In the genomic region with DNA sequence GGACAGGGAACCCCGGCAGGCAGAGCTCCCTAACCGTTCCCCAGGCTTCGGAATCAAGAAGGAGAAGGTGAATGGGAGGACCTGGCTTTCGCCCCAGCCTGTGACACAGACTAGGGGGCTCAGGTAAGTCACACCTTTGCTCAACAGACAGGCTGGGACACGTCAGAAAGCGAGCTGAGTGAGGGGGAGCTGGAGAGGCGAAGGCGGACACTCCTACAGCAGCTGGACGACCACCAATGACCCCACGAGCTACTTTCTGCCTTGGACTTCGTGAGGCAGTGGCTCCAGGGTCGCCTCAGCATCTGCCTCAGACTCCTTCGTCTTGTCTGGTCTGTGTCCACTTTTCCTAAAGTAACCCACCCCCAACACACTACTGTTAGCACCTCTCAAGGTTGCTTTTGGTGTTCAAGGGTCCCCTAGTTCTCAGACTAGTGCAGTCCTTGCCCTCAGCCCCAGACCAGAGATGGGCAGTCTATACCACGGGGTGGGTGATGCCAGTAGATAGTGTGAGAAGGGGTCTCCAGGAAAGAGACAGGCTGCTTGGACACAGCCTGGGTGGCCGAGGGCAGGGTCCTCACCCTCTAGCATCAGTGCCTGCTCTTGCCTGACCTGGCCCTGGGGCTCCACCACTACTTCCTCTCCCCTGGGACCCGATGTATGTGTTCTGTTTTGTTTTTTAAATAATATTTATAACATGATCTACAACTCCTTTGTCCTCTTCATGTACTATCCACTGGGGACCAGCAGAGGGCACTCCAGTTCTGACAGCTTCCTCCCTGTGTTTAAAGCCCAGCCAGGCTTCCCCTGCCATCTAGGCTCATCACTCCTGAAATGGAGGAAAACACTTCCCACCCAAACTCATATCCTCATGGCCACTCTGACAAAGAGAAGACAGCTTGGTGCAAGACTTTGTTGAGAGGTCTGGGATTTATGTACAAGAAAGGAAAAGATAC, we compare ENCODE assay signal across 7 mouse cellular contexts. TPM values are rescaled to one million over a fixed set of nuclear protein-coding genes. Genes with fewer than 3 reads are reported as not detected.
DNase-seq lines count a peak whose midpoint lies in the region; ATAC-seq and TF ChIP-seq lines count a peak whose summit lies in the region.

No protein-coding gene starts in this region.

- peaks cover 7% of the 10 kb centered on the region; the same call in 1 of the 2 replicates for H3K4me1 ChIP-seq in intestine, embryonic 16.5 days (ENCODE audit: control insufficient read depth, insufficient read depth, low read length)
- H3K4me1 ChIP-seq in midbrain, embryonic 15.5 days = no peaks in the 10 kb centered on the region; the same call in 1 of the 2 replicates
- no peaks in the 10 kb centered on the region for H3K4me1 ChIP-seq in spleen, adult 2 months (ENCODE audit: control insufficient read depth, insufficient read depth, insufficient read length)

- H3K27me3 ChIP-seq in intestine, embryonic 16.5 days (replicated peaks; ENCODE audit: control insufficient read depth, insufficient read depth, low read length) = no peaks in the 10 kb centered on the region
- no peaks in the 10 kb centered on the region for H3K27me3 ChIP-seq in midbrain, embryonic 15.5 days (replicated peaks)
- no peaks in the 10 kb centered on the region for H3K27me3 ChIP-seq in spleen, adult 2 months (ENCODE audit: control insufficient read depth, insufficient read depth, low read length)

- peak; percentile 61 for ATAC-seq in granulocyte monocyte progenitor cell, adult 5-6 weeks (replicated peaks; ENCODE audit: poor library complexity, severe bottlenecking)
- peak; percentile 36 for ATAC-seq in intestine, embryonic 16.5 days
- peak; percentile 57 for ATAC-seq in midbrain, embryonic 15.5 days (replicated peaks)

- WGBS in intestine, embryonic 16.5 days = 75% methylated on average over 16 of the region's 16 CpGs
- WGBS in midbrain, embryonic 15.5 days = 81% methylated on average over 16 of the region's 16 CpGs
- 78% methylated on average over 16 of the region's 16 CpGs for WGBS in spleen, adult 2 months

- peak; percentile 61; the same call in 1 of the 2 replicates for TF ChIP-seq CTCF in spleen, adult 2 months (IDR thresholded peaks at IDR 0.05; ENCODE audit: extremely low read depth, insufficient read depth, insufficient read length, insufficient replicate concordance)

- no peak for TF ChIP-seq POLR2A in spleen, adult 2 months (IDR thresholded peaks at IDR 0.05; ENCODE audit: low read depth, low read length)

- no peak overlapping the region for H3K4me3 ChIP-seq in intestine, embryonic 16.5 days (ENCODE audit: low read length)
- H3K4me3 ChIP-seq in midbrain, embryonic 15.5 days = no peak overlapping the region
- H3K4me3 ChIP-seq in spleen, adult 2 months (ENCODE audit: extremely low read depth, insufficient read depth, insufficient read length) = no peak overlapping the region

- DNase-seq in adrenal gland, postnatal 10 days = peak; percentile 83
- peak; percentile 80 for DNase-seq in embryo, embryonic 11 days
- DNase-seq in left cerebral cortex, postnatal 36 days (ENCODE audit: low spot score in 2 of 2) = peak; percentile 69 to 71
- DNase-seq in spleen, adult 2 months (ENCODE audit: low read depth in 1 of 2, low spot score in 2 of 2) = peak in 1 of 2 experiments; percentile 74

- no peaks in the 10 kb centered on the region for H3K9me3 ChIP-seq in intestine, embryonic 16.5 days (ENCODE audit: control insufficient read depth, low read length)
- no peaks in the 10 kb centered on the region for H3K9me3 ChIP-seq in midbrain, embryonic 15.5 days

- intact Hi-C loops in left cerebral cortex, postnatal 36 days (cut with DNase I) = loop anchor here (1.0 to 5.0 kb wide), 3 partner anchors 54 to 151 kb away; a partner anchor contains a TSS

- H3K27ac ChIP-seq in intestine, embryonic 16.5 days (ENCODE audit: low read length) = peak overlapping the region; percentile 54
- peak overlapping the region; percentile 78 for H3K27ac ChIP-seq in midbrain, embryonic 15.5 days
- peak overlapping the region; percentile 3; the same call in 1 of the 2 replicates for H3K27ac ChIP-seq in spleen, adult 2 months (ENCODE audit: insufficient read depth, low read length)

- 0 out of 2 replicates have a peak overlapping the region, but pooled peaks have one; percentile 38 for H3K9ac ChIP-seq in intestine, embryonic 16.5 days (ENCODE audit: low read depth, low read length)
- H3K9ac ChIP-seq in midbrain, embryonic 15.5 days = no peak overlapping the region

- H3K4me2 ChIP-seq in intestine, embryonic 16.5 days (ENCODE audit: low read depth, low read length) = no peak overlapping the region
- no peak overlapping the region for H3K4me2 ChIP-seq in midbrain, embryonic 15.5 days

- H3K36me3 ChIP-seq in intestine, embryonic 16.5 days (ENCODE audit: control insufficient read depth, insufficient read depth, low read length) = peaks cover 7% of the 10 kb centered on the region; the same call in 1 of the 2 replicates
- peaks cover 66% of the 10 kb centered on the region for H3K36me3 ChIP-seq in midbrain, embryonic 15.5 days (replicated peaks)
- peaks cover 30% of the 10 kb centered on the region for H3K36me3 ChIP-seq in spleen, adult 2 months (ENCODE audit: control insufficient read depth, insufficient read depth, low read length)

RNA-seq across cellular contexts. Expression of a gene that starts 20.9 kb away (rescaled TPM):
- 1 to 10 TPM; 1.5 to 1.9 TPM for total RNA-seq in adrenal gland, postnatal 10 days (2021)
- not detected in 2 replicates for total RNA-seq in granulocyte monocyte progenitor cell, adult 5-6 weeks (2014; fragmentation: Nextera tagmentation)
- not detected in 2 replicates for total RNA-seq in granulocyte monocyte progenitor cell, adult 5-6 weeks (2017)
- polyA plus RNA-seq in intestine, embryonic 16.5 days (2015; fragmentation: Nextera tagmentation; extraction: Ambion mirVana) = 0.24 TPM in 1 of 2 replicates, not detected in the other
- 1 to 10 TPM; 1.7 to 1.8 TPM for total RNA-seq in left cerebral cortex, postnatal 36 days (2021)
- 0.62 and 0.75 TPM in 2 replicates for polyA plus RNA-seq in midbrain, embryonic 15.5 days (2015; fragmentation: Nextera tagmentation; extraction: Ambion mirVana)
- polyA plus RNA-seq in spleen, adult 2 months (2012; rRNA removed) = 0.02 and 0.05 TPM in 2 replicates

RNA-seq across cellular contexts. Expression of a gene that starts 21.7 kb away (rescaled TPM):
- 10 to 100 TPM; 40.4 to 57.2 TPM for total RNA-seq in adrenal gland, postnatal 10 days (2021)
- 13.5 and 17.6 TPM in 2 replicates for total RNA-seq in granulocyte monocyte progenitor cell, adult 5-6 weeks (2014; fragmentation: Nextera tagmentation)
- 7.2 and 10.7 TPM in 2 replicates for total RNA-seq in granulocyte monocyte progenitor cell, adult 5-6 weeks (2017)
- polyA plus RNA-seq in intestine, embryonic 16.5 days (2015; fragmentation: Nextera tagmentation; extraction: Ambion mirVana) = 29.8 and 34.8 TPM in 2 replicates
- 100 to 1,000 TPM in 1 of 2 experiments, 10 to 100 TPM in 1; 88.1 to 104 TPM for total RNA-seq in left cerebral cortex, postnatal 36 days (2021)
- polyA plus RNA-seq in midbrain, embryonic 15.5 days (2015; fragmentation: Nextera tagmentation; extraction: Ambion mirVana) = 129 and 132 TPM in 2 replicates
- polyA plus RNA-seq in spleen, adult 2 months (2012; rRNA removed) = 27.1 and 31.4 TPM in 2 replicates

RNA-seq across cellular contexts. Expression of a gene that starts 53.7 kb away (rescaled TPM):
- 10 to 100 TPM; 27.6 to 31.7 TPM for total RNA-seq in adrenal gland, postnatal 10 days (2021)
- 18.0 and 22.5 TPM in 2 replicates for total RNA-seq in granulocyte monocyte progenitor cell, adult 5-6 weeks (2014; fragmentation: Nextera tagmentation)
- 20.7 and 23.8 TPM in 2 replicates for total RNA-seq in granulocyte monocyte progenitor cell, adult 5-6 weeks (2017)
- 10.6 and 10.8 TPM in 2 replicates for polyA plus RNA-seq in intestine, embryonic 16.5 days (2015; fragmentation: Nextera tagmentation; extraction: Ambion mirVana)
- total RNA-seq in left cerebral cortex, postnatal 36 days (2021) = 10 to 100 TPM; 10.6 to 10.8 TPM
- 9.1 and 10.0 TPM in 2 replicates for polyA plus RNA-seq in midbrain, embryonic 15.5 days (2015; fragmentation: Nextera tagmentation; extraction: Ambion mirVana)
- polyA plus RNA-seq in spleen, adult 2 months (2012; rRNA removed) = 25.6 and 30.8 TPM in 2 replicates

Comparison
In these comparisons a context has a peak if more than half of its experiments do, and no peak if none do; other contexts are left out.
1. H3K27ac ChIP-seq: peak in every context shown above with its lines; median percentile 78 in midbrain, embryonic 15.5 days; 54 in intestine, embryonic 16.5 days; 3 in spleen, adult 2 months.